Mouse (Mus musculus): Measurements from ENCODE around the gene Hps3. TPM values are rescaled to one million over a fixed set of nuclear protein-coding genes. Genes with fewer than 3 reads are reported as not detected.

The Hps3 gene
- polyA plus RNA-seq, 1 experiment from 2014 or later: 9.1 TPM

Other genes with a start within 250 kb of the Hps3 start
- gene Cp, start 78.3 kb downstream of the Hps3 start, polyA plus RNA-seq (2015; fragmentation: Nextera tagmentation; extraction: Ambion mirVana): 1.6 and 1.8 TPM in 2 replicates
- 14.0 and 14.4 TPM in 2 replicates for gene Hltf, start 22.5 kb upstream of the Hps3 start, polyA plus RNA-seq (2015; fragmentation: Nextera tagmentation; extraction: Ambion mirVana)
- gene Gyg, start 120.0 kb upstream of the Hps3 start, polyA plus RNA-seq (2015; fragmentation: Nextera tagmentation; extraction: Ambion mirVana): 463 and 501 TPM in 2 replicates
- gene Cpa3, start 206.9 kb upstream of the Hps3 start, polyA plus RNA-seq (2015; fragmentation: Nextera tagmentation; extraction: Ambion mirVana): 11.0 and 12.6 TPM in 2 replicates
- gene Cpb1, start 240.4 kb upstream of the Hps3 start, polyA plus RNA-seq (2015; fragmentation: Nextera tagmentation; extraction: Ambion mirVana): 0.13 and 0.19 TPM in 2 replicates

Measured in heart, embryonic 15.5 days (tissue).